Mouse (Mus musculus) limb, embryonic 10.5 days (tissue): ENCODE measurements around the gene Pgap3. TPM values are rescaled to one million over a fixed set of nuclear protein-coding genes. Genes with fewer than 3 reads are reported as not detected.

ENCODE experiments used
- DNase-seq: peaks from one replicate; pipeline ENCODE4 v3.0.0-alpha.2; 2017; ENCODE audit warnings: low spot score
- H3K27ac ChIP-seq: fragments of 300-500 bp; sonication (generic); 2 replicates; pipeline ENCODE4 v1.5.1; 2016; ENCODE audit warnings: mild to moderate bottlenecking
- H3K27me3 ChIP-seq: fragments of 300-500 bp; sonication (generic); 2 replicates; pipeline ENCODE4 v1.6.1; 2016; ENCODE audit warnings: low read depth, mild to moderate bottlenecking; ENCODE audit not compliant: poor library complexity, severe bottlenecking
- H3K36me3 ChIP-seq: fragments of 300-500 bp; sonication (generic); 2 replicates; pipeline ENCODE4 v1.6.1; 2016; ENCODE audit warnings: mild to moderate bottlenecking, moderate library complexity
- H3K4me1 ChIP-seq: fragments of 300-500 bp; sonication (generic); 2 replicates; pipeline ENCODE4 v1.6.1; 2016
- H3K4me3 ChIP-seq: fragments of 300-500 bp; sonication (generic); 2 replicates; pipeline ENCODE4 v1.5.1; 2016; ENCODE audit warnings: mild to moderate bottlenecking, moderate library complexity
- H3K9me3 ChIP-seq: fragments of 300-500 bp; sonication (generic); replicated peaks from 2 replicates; pipeline ENCODE4 v1.6.1; 2016; ENCODE audit warnings: mild to moderate bottlenecking
- WGBS: fragments of 180-500 bp; shearing (Covaris S2); methylation state at CpG from one replicate; pipeline ENCODE4 v1.1.7; 2016; 5-methylcytosine and 5-hydroxymethylcytosine counted together
- polyA plus RNA-seq: library from polyadenylated mRNA; unstranded; fragments of >200 nt; fragmentation: Nextera tagmentation; extraction: Ambion mirVana; gene quantifications from 2 replicates; pipeline ENCODE4 v1.2.1, GENCODE M21; 2016

Gene Pgap3
- polyA plus RNA-seq, 1 experiment from 2014 or later, result 10.5 TPM

GRCm38 (mm10) chr11:98342000-98342945 lies 58.0 kb downstream of the Pgap3 start:
- WGBS, result 4% methylated on average over 29 of the region's 29 CpGs

GRCm38 (mm10) chr11:98341174-98341573 lies 59.1 kb downstream of the Pgap3 start:
- Histone ChIP-seq H3K27me3 (peaks cover 97% of the 10 kb centered on the region), H3K9me3 (no peaks in the 10 kb centered on the region), H3K4me3 (no peak overlapping the region), H3K27ac (no peak overlapping the region), H3K36me3 (no peaks in the 10 kb centered on the region), H3K4me1 (peaks cover 29% of the 10 kb centered on the region)
- no peak for DNase-seq
- WGBS, result 62% methylated on average over 4 of the region's 4 CpGs

More at GRCm38 (mm10) chr11:98342000-98342945, 58.0 kb downstream of the Pgap3 start:
- H3K36me3 ChIP-seq, result no peaks in the 10 kb centered on the region
- H3K4me1 ChIP-seq, result peaks cover 29% of the 10 kb centered on the region
- H3K4me3 ChIP-seq, result peak overlapping the region; percentile 31
- H3K27ac ChIP-seq, result no peak overlapping the region
- no peaks in the 10 kb centered on the region for H3K9me3 ChIP-seq
- DNase-seq, result peak; percentile 98
- H3K27me3 ChIP-seq, result peaks cover 97% of the 10 kb centered on the region

- Histone ChIP-seq H3K9me3 (no peaks in the 10 kb centered on the region), H3K4me1 (peaks cover 29% of the 10 kb centered on the region), H3K36me3 (no peaks in the 10 kb centered on the region), H3K4me3 (no peak overlapping the region), H3K27ac (no peak overlapping the region), H3K27me3 (peaks cover 97% of the 10 kb centered on the region)
- no peak for DNase-seq
- WGBS, result 11% methylated on average over 4 of the region's 4 CpGs
Observed at GRCm38 (mm10) chr11:98340597-98340996, 59.7 kb downstream of the Pgap3 start.

- no peaks in the 10 kb centered on the region for H3K36me3 ChIP-seq
- H3K4me1 ChIP-seq, result peaks cover 29% of the 10 kb centered on the region
- no peaks in the 10 kb centered on the region for H3K9me3 ChIP-seq
- no peak overlapping the region for H3K4me3 ChIP-seq
- 4% methylated on average over 11 of the region's 11 CpGs for WGBS
- DNase-seq, result no peak
- H3K27ac ChIP-seq, result no peak overlapping the region
- H3K27me3 ChIP-seq, result peaks cover 97% of the 10 kb centered on the region
Observed at GRCm38 (mm10) chr11:98339679-98340287, 60.5 kb downstream of the Pgap3 start.

GRCm38 (mm10) chr11:98339071-98339501 lies 61.2 kb downstream of the Pgap3 start:
- H3K4me3 ChIP-seq, result peak overlapping the region; percentile 55
- H3K36me3 ChIP-seq, result no peaks in the 10 kb centered on the region
- H3K27me3 ChIP-seq, result peaks cover 98% of the 10 kb centered on the region
- no peak overlapping the region for H3K27ac ChIP-seq
- no peaks in the 10 kb centered on the region for H3K9me3 ChIP-seq
- no peak for DNase-seq
- peaks cover 35% of the 10 kb centered on the region for H3K4me1 ChIP-seq
- under 1% methylated on average over 19 of the region's 19 CpGs for WGBS

Other genes starting within 250 kb of the Pgap3 start
- 73.2 and 84.3 TPM in 2 replicates for gene Med1, start 207.2 kb downstream of the Pgap3 start, polyA plus RNA-seq
- 12.2 and 14.6 TPM in 2 replicates for gene Cdk12, start 197.4 kb downstream of the Pgap3 start, polyA plus RNA-seq
- not detected in 2 replicates for gene Neurod2, start 70.8 kb downstream of the Pgap3 start, polyA plus RNA-seq
- gene Ppp1r1b, start 52.1 kb downstream of the Pgap3 start, polyA plus RNA-seq, result 0.13 TPM in 2 replicates
- gene Stard3, start 42.1 kb downstream of the Pgap3 start, polyA plus RNA-seq, result 37.8 and 41.3 TPM in 2 replicates
- 0.16 and 0.40 TPM in 2 replicates for gene Tcap, start 16.7 kb downstream of the Pgap3 start, polyA plus RNA-seq
- gene Pnmt, start 14.0 kb downstream of the Pgap3 start, polyA plus RNA-seq, result 0.61 TPM in 1 of 2 replicates, not detected in the other
- gene Erbb2, start 12.0 kb upstream of the Pgap3 start, polyA plus RNA-seq, result 24.5 and 30.9 TPM in 2 replicates
- 76.8 and 81.3 TPM in 2 replicates for gene Mien1, start 38.5 kb upstream of the Pgap3 start, polyA plus RNA-seq
- gene Grb7, start 45.9 kb upstream of the Pgap3 start, polyA plus RNA-seq, result 6.4 and 9.5 TPM in 2 replicates
- not detected in 2 replicates for gene Ikzf3, start 145.5 kb upstream of the Pgap3 start, polyA plus RNA-seq
- gene Zpbp2, start 150.6 kb upstream of the Pgap3 start, polyA plus RNA-seq, result 0.14 TPM in 1 of 2 replicates, not detected in the other
- gene Ormdl3, start 186.9 kb upstream of the Pgap3 start, polyA plus RNA-seq, result 46.9 and 55.0 TPM in 2 replicates
- not detected in 2 replicates for gene Lrrc3c, start 197.8 kb upstream of the Pgap3 start, polyA plus RNA-seq
- gene Gm12355, start 225.2 kb upstream of the Pgap3 start, polyA plus RNA-seq, result 1.3 and 1.8 TPM in 2 replicates
- gene Gsdma3, start 225.9 kb upstream of the Pgap3 start, polyA plus RNA-seq, result not detected in 2 replicates
- not detected in 2 replicates for gene Gsdma2, start 246.3 kb upstream of the Pgap3 start, polyA plus RNA-seq